Comparison of ENCODE assay signal across 29 mouse cellular contexts in genomic region chr9:115932741-115933140, GRCm38 (mm10). TPM values are rescaled to one million over a fixed set of nuclear protein-coding genes. Genes with fewer than 3 reads are reported as not detected.
DNase-seq lines count a peak whose midpoint lies in the region; ATAC-seq and TF ChIP-seq lines count a peak whose summit lies in the region.
"Had no signal": no experiment of that assay in that cellular context is flagged by ENCODE, and none has a peak within 500 bp of the region (broad histone marks: within the 10 kb centered on the region; RNA-seq: fewer than 3 reads in every experiment).

No protein-coding gene starts in this region.

- ATAC-seq in hindbrain, embryonic 15.5 days (ENCODE audit: low FRiP score, low read depth), result no peak
- ATAC-seq in hindbrain, embryonic 11.5 days (ENCODE audit: low FRiP score), result no peak
- ATAC-seq in neural tube, embryonic 13.5 days (ENCODE audit: low read depth), result no peak
- ATAC-seq in forebrain, embryonic 15.5 days (replicated peaks), result no peak
- no peak for ATAC-seq in forebrain, embryonic 13.5 days
- ATAC-seq: Patski had no signal

- no peak for TF ChIP-seq POLR2A in myocyte (IDR thresholded peaks at IDR 0.05; ENCODE audit: insufficient read length, low read depth)

- no peaks in the 10 kb centered on the region for H3K36me3 ChIP-seq in hindbrain, embryonic 15.5 days
- H3K36me3 ChIP-seq in hindbrain, embryonic 11.5 days (ENCODE audit: control insufficient read depth, insufficient read depth, low read length), result no peaks in the 10 kb centered on the region
- no peaks in the 10 kb centered on the region for H3K36me3 ChIP-seq in neural tube, embryonic 13.5 days
- H3K36me3 ChIP-seq in myocyte (ENCODE audit: control insufficient read depth, insufficient read depth), result no peaks in the 10 kb centered on the region
- H3K36me3 ChIP-seq in forebrain, embryonic 15.5 days, result no peaks in the 10 kb centered on the region
- H3K36me3 ChIP-seq in forebrain, embryonic 13.5 days (ENCODE audit: poor library complexity, severe bottlenecking), result no peaks in the 10 kb centered on the region
- H3K36me3 ChIP-seq: hindbrain, embryonic 12.5 days; liver, embryonic 15.5 days; lung, embryonic 15.5 days had no signal

- WGBS in hindbrain, embryonic 15.5 days, result 93% methylated on average over 4 of the region's 4 CpGs
- 89% methylated on average over 4 of the region's 4 CpGs for WGBS in hindbrain, embryonic 11.5 days
- WGBS in neural tube, embryonic 13.5 days, result 95% methylated on average over 4 of the region's 4 CpGs
- WGBS in forebrain, embryonic 15.5 days, result 92% methylated on average over 4 of the region's 4 CpGs
- 90% methylated on average over 4 of the region's 4 CpGs for whole genome bisulfite sequencing in forebrain, embryonic 13.5 days

- H3K79me2 ChIP-seq in myocyte (ENCODE audit: control insufficient read depth, insufficient read depth), result no peaks in the 10 kb centered on the region

- DNase-seq in hindbrain, embryonic 11.5 days (ENCODE audit: low spot score), result no peak
- no peak for DNase-seq in neural tube, embryonic 10.5 days (ENCODE audit: extremely low spot score, low spot score)
- DNase-seq: adrenal gland, postnatal 10 days; cerebellum, adult 11-12 months; cerebellum, adult 9-11 months; embryo, embryonic 11 days; gastrocnemius, postnatal 10 days; heart, postnatal 14 days; kidney, adult 18-20 months; kidney, postnatal 36 days; layer of hippocampus, postnatal 36 days; lung, postnatal 36 days; right cerebral cortex, postnatal 4 days; thymus, adult 2 months; thymus, postnatal 36 days had no signal

- peaks cover 10% of the 10 kb centered on the region for H3K4me1 ChIP-seq in hindbrain, embryonic 15.5 days (replicated peaks)
- H3K4me1 ChIP-seq in hindbrain, embryonic 11.5 days (replicated peaks; ENCODE audit: control insufficient read depth, insufficient read depth, low read length), result no peaks in the 10 kb centered on the region
- H3K4me1 ChIP-seq in neural tube, embryonic 13.5 days (replicated peaks), result peaks cover 15% of the 10 kb centered on the region
- peaks cover 4% of the 10 kb centered on the region for H3K4me1 ChIP-seq in forebrain, embryonic 15.5 days
- peaks cover 10% of the 10 kb centered on the region; the same call in 1 of the 2 replicates for H3K4me1 ChIP-seq in forebrain, embryonic 13.5 days
- H3K4me1 ChIP-seq: hindbrain, embryonic 12.5 days; liver, embryonic 15.5 days; lung, embryonic 15.5 days had no signal

- no peak overlapping the region for H3K4me3 ChIP-seq in hindbrain, embryonic 15.5 days
- H3K4me3 ChIP-seq in hindbrain, embryonic 11.5 days (ENCODE audit: low read depth, low read length), result no peak overlapping the region
- H3K4me3 ChIP-seq in neural tube, embryonic 13.5 days, result no peak overlapping the region
- no peak overlapping the region for H3K4me3 ChIP-seq in myocyte
- H3K4me3 ChIP-seq in forebrain, embryonic 15.5 days, result no peak overlapping the region
- H3K4me3 ChIP-seq in forebrain, embryonic 13.5 days, result no peak overlapping the region
- H3K4me3 ChIP-seq: erythroblast, embryonic 14.5 days; hindbrain, embryonic 12.5 days; liver, embryonic 15.5 days; lung, embryonic 15.5 days had no signal

- H3K27me3 ChIP-seq in hindbrain, embryonic 15.5 days, result no peaks in the 10 kb centered on the region
- H3K27me3 ChIP-seq in hindbrain, embryonic 11.5 days (ENCODE audit: control insufficient read depth, insufficient read depth, low read length), result no peaks in the 10 kb centered on the region
- H3K27me3 ChIP-seq in neural tube, embryonic 13.5 days, result no peaks in the 10 kb centered on the region
- no peaks in the 10 kb centered on the region for H3K27me3 ChIP-seq in myocyte (ENCODE audit: control insufficient read depth, insufficient read depth, insufficient read length)
- H3K27me3 ChIP-seq in forebrain, embryonic 15.5 days, result no peaks in the 10 kb centered on the region
- no peaks in the 10 kb centered on the region for H3K27me3 ChIP-seq in forebrain, embryonic 13.5 days
- H3K27me3 ChIP-seq: hindbrain, embryonic 12.5 days; liver, embryonic 15.5 days; lung, embryonic 15.5 days; Patski had no signal

- H3ac ChIP-seq in myocyte (ENCODE audit: control insufficient read depth, insufficient read length), result no peak overlapping the region

- no peak overlapping the region for H3K4me2 ChIP-seq in hindbrain, embryonic 15.5 days
- H3K4me2 ChIP-seq in hindbrain, embryonic 11.5 days (replicated peaks; ENCODE audit: low read depth, low read length), result no peak overlapping the region
- H3K4me2 ChIP-seq in neural tube, embryonic 13.5 days, result no peak overlapping the region
- H3K4me2 ChIP-seq in myocyte (ENCODE audit: low read depth), result peak overlapping the region; percentile 21
- H3K4me2 ChIP-seq in forebrain, embryonic 15.5 days (replicated peaks), result no peak overlapping the region
- H3K4me2 ChIP-seq in forebrain, embryonic 13.5 days, result no peak overlapping the region
- H3K4me2 ChIP-seq: hindbrain, embryonic 12.5 days; liver, embryonic 15.5 days; lung, embryonic 15.5 days; midbrain, embryonic 11.5 days had no signal

- H3K9ac ChIP-seq in hindbrain, embryonic 15.5 days, result no peak overlapping the region
- no peak overlapping the region for H3K9ac ChIP-seq in hindbrain, embryonic 11.5 days (ENCODE audit: low read depth, low read length)
- H3K9ac ChIP-seq in neural tube, embryonic 13.5 days, result no peak overlapping the region
- no peak overlapping the region for H3K9ac ChIP-seq in forebrain, embryonic 15.5 days (replicated peaks)
- no peak overlapping the region for H3K9ac ChIP-seq in forebrain, embryonic 13.5 days
- H3K9ac ChIP-seq: hindbrain, embryonic 12.5 days; liver, embryonic 15.5 days; lung, embryonic 15.5 days had no signal

- H3K9me3 ChIP-seq in hindbrain, embryonic 15.5 days, result no peaks in the 10 kb centered on the region
- no peaks in the 10 kb centered on the region for H3K9me3 ChIP-seq in hindbrain, embryonic 11.5 days (ENCODE audit: control insufficient read depth, low read length)
- H3K9me3 ChIP-seq in neural tube, embryonic 13.5 days, result no peaks in the 10 kb centered on the region
- no peaks in the 10 kb centered on the region for H3K9me3 ChIP-seq in forebrain, embryonic 15.5 days
- H3K9me3 ChIP-seq in forebrain, embryonic 13.5 days (replicated peaks), result no peaks in the 10 kb centered on the region
- H3K9me3 ChIP-seq: hindbrain, embryonic 12.5 days; liver, embryonic 15.5 days; lung, embryonic 15.5 days had no signal

- H3K27ac ChIP-seq in hindbrain, embryonic 15.5 days (replicated peaks), result peak overlapping the region; percentile 33; the same call in 1 of the 2 replicates
- no peak overlapping the region for H3K27ac ChIP-seq in hindbrain, embryonic 11.5 days (ENCODE audit: low read depth, low read length)
- H3K27ac ChIP-seq in neural tube, embryonic 13.5 days (replicated peaks), result peak overlapping the region; percentile 35; the same call in 1 of the 2 replicates
- no peak overlapping the region for H3K27ac ChIP-seq in forebrain, embryonic 15.5 days (replicated peaks)
- no peak overlapping the region for H3K27ac ChIP-seq in forebrain, embryonic 13.5 days
- H3K27ac ChIP-seq: hindbrain, embryonic 12.5 days; liver, embryonic 15.5 days; lung, embryonic 15.5 days; stomach, postnatal 0 days had no signal

TF ChIP-seq in myocyte, 11 proteins besides CTCF, POLR2A, EP300 and RAD21:
- TF ChIP-seq TCF3 (IDR thresholded peaks at IDR 0.05; ENCODE audit: insufficient read length, low read depth) (no peak), MYOG (IDR thresholded peaks at IDR 0.05; ENCODE audit: control insufficient read depth in 1 of 3, insufficient read depth in 1 of 3, insufficient read length in 2 of 3, low read depth in 2 of 3) (peak in 2 of 3 experiments; percentile 39 to 86), TCF12 (IDR thresholded peaks at IDR 0.05; ENCODE audit: insufficient read depth, poor library complexity, severe bottlenecking) (peak; percentile 9), MYOD1 (IDR thresholded peaks at IDR 0.05; ENCODE audit: control insufficient read depth in 1 of 3, insufficient read length in 2 of 3, low read depth in 2 of 3) (peak in 2 of 3 experiments; percentile 73 to 93)

RNA-seq across cellular contexts. Expression of gene Gadl1, which starts 23.5 kb away (rescaled TPM):
- 0.22 and 0.28 TPM in 2 replicates for polyA plus RNA-seq in hindbrain, embryonic 15.5 days (2015; fragmentation: Nextera tagmentation; extraction: Ambion mirVana)
- 0.31 and 0.50 TPM in 2 replicates for polyA plus RNA-seq in hindbrain, embryonic 11.5 days (2014; fragmentation: Nextera tagmentation; extraction: Ambion mirVana)
- polyA plus RNA-seq in neural tube, embryonic 13.5 days (2015; fragmentation: Nextera tagmentation; extraction: Ambion mirVana), result 0.30 and 0.53 TPM in 2 replicates
- polyA plus RNA-seq in myocyte (2012; fragmentation: generic; extraction: Trizol), result 3.6 TPM
- 0.25 and 0.28 TPM in 2 replicates for polyA plus RNA-seq in forebrain, embryonic 15.5 days (2015; fragmentation: Nextera tagmentation; extraction: Ambion mirVana)
- 0.28 and 0.30 TPM in 2 replicates for polyA plus RNA-seq in forebrain, embryonic 13.5 days (2015; fragmentation: Nextera tagmentation; extraction: Ambion mirVana)
- polyA plus RNA-seq: erythroblast, embryonic 14.5 days; liver, adult 2 months; spleen, adult 2 months had no signal

Comparison
In these comparisons a context has a peak if more than half of its experiments do, and no peak if none do; other contexts are left out.
1. H3K27ac ChIP-seq: peak in hindbrain, embryonic 15.5 days (single experiment) and neural tube, embryonic 13.5 days (single experiment); none in hindbrain, embryonic 11.5 days (single experiment), forebrain, embryonic 15.5 days (single experiment) and forebrain, embryonic 13.5 days (single experiment).